Mouse (Mus musculus) G1E (cell line): Measurements from ENCODE around the gene Cbwd1.

Experiments used
- CTCF ChIP-seq: IDR thresholded peaks from 2 replicates; pipeline ENCODE4 v1.5.1; 2012; ENCODE audit warnings: low read depth, low read length, inconsistent platforms, mixed read lengths
- GATA1 ChIP-seq: IDR thresholded peaks from 2 replicates; pipeline ENCODE4 v1.6.1; 2012; ENCODE audit warnings: borderline replicate concordance, low read length, inconsistent platforms, mixed read lengths
- GATA2 ChIP-seq: IDR thresholded peaks from 2 replicates; pipeline ENCODE4 v1.6.1; 2012; ENCODE audit warnings: low read depth, low read length, inconsistent platforms, borderline replicate concordance
- POLR2AphosphoS5 ChIP-seq: IDR thresholded peaks from 2 replicates; pipeline ENCODE4 v1.6.1; 2012; ENCODE audit warnings: low read depth, low read length, inconsistent platforms; ENCODE audit not compliant: insufficient replicate concordance
- TAL1 ChIP-seq: conservative IDR thresholded peaks from 2 replicates; pipeline ENCODE4 v1.6.1; 2012; ENCODE audit warnings: low read depth, low read length, inconsistent platforms, mixed read lengths

- TF ChIP-seq CTCF (no peak), TAL1 (no peak), GATA1 (no peak), POLR2AphosphoS5 (no peak), GATA2 (no peak)
Measured at GRCm38 (mm10) chr19:24900581-24901220, 60.7 kb downstream of the Cbwd1 start, which contains the start of gene Foxd4.
